Mouse (Mus musculus) heart, embryonic 14.5 days (tissue): ENCODE data around the gene Filip1l. TPM values are rescaled to one million over a fixed set of nuclear protein-coding genes. Genes with fewer than 3 reads are reported as not detected.
A peak's percentile ranks its signal among the peaks of the same experiment; 100 is the strongest.
"Not testable (repeated sequence)": the region's sequence is repeated elsewhere in the genome, so short reads cannot be mapped to it uniquely, and the experiment has no call there.

ENCODE experiments used
- ATAC-seq: fragments of 200-750 bp; cut with Nextera tagmentation; 2 replicates; pipeline ENCODE4 v1.8.0; 2017; ENCODE audit warnings: low read depth, moderate TSS enrichment; ENCODE audit not compliant: insufficient number of reproducible peaks, insufficient read depth, low FRiP score
- H3K27ac ChIP-seq, 2 experiments: fragments of 200-500 bp in 1 of 2; fragments of 300-500 bp in 1 of 2; sonication (generic) in 1 of 2; replicated peaks in 1 of 2; 2 replicates each; pipeline ENCODE4 v1.5.1; 2012 to 2014; ENCODE audit warnings: low read depth in 2 of 2, low read length in 2 of 2, control low read depth in 1 of 2, mild to moderate bottlenecking in 1 of 2, mixed read lengths in 1 of 2; ENCODE audit not compliant: control insufficient read depth in 1 of 2, insufficient read depth in 1 of 2
- H3K27me3 ChIP-seq: fragments of 300-500 bp; sonication (generic); 2 replicates; pipeline ENCODE4 v1.6.1; 2014; ENCODE audit warnings: mild to moderate bottlenecking, low read length, control low read depth; ENCODE audit not compliant: control insufficient read depth, insufficient read depth
- H3K36me3 ChIP-seq: fragments of 300-500 bp; sonication (generic); 2 replicates; pipeline ENCODE4 v1.6.1; 2014; ENCODE audit warnings: mild to moderate bottlenecking, control low read depth, low read length, mixed read lengths; ENCODE audit not compliant: control insufficient read depth, insufficient read depth
- H3K4me1 ChIP-seq, 2 experiments: fragments of 200-500 bp in 1 of 2; fragments of 300-500 bp in 1 of 2; sonication (generic) in 1 of 2; 2 replicates each; pipeline ENCODE4 v1.6.1; 2012 to 2014; ENCODE audit warnings: low read length in 2 of 2, control low read depth in 1 of 2, mixed read lengths in 1 of 2; ENCODE audit not compliant: control insufficient read depth in 2 of 2, insufficient read depth in 2 of 2
- H3K4me2 ChIP-seq: fragments of 300-500 bp; sonication (generic); 2 replicates; pipeline ENCODE4 v1.6.1; 2014; ENCODE audit warnings: mild to moderate bottlenecking, low read length
- H3K4me3 ChIP-seq, 2 experiments: fragments of 200-500 bp in 1 of 2; fragments of 300-500 bp in 1 of 2; sonication (generic) in 1 of 2; 2 replicates each; pipeline ENCODE4 v1.5.1; 2012 to 2014; ENCODE audit warnings: low read length in 2 of 2, mild to moderate bottlenecking in 2 of 2, control low read depth in 1 of 2, low read depth in 1 of 2, moderate library complexity in 1 of 2; ENCODE audit not compliant: control insufficient read depth in 1 of 2, insufficient read depth in 1 of 2
- H3K9ac ChIP-seq: fragments of 300-500 bp; sonication (generic); 2 replicates; pipeline ENCODE4 v1.6.1; 2014; ENCODE audit warnings: mild to moderate bottlenecking, low read length
- H3K9me3 ChIP-seq: fragments of 300-500 bp; sonication (generic); 2 replicates; pipeline ENCODE4 v1.6.1; 2016; ENCODE audit warnings: low read length, control low read depth; ENCODE audit not compliant: control insufficient read depth
- WGBS: fragments of 180-500 bp; shearing (Covaris S2); extraction: QIAGEN DNeasy Blood & Tissue Kit; methylation state at CpG from one replicate; pipeline ENCODE4 v1.1.7; 2014; 5-methylcytosine and 5-hydroxymethylcytosine counted together
- polyA plus RNA-seq: library from polyadenylated mRNA; unstranded; fragments of >200 nt; fragmentation: Nextera tagmentation; extraction: Ambion mirVana; gene quantifications from 2 replicates; pipeline ENCODE4 v1.2.1, GENCODE M21; 2014

Filip1l gene
- polyA plus RNA-seq, 1 experiment from 2014 or later: 27.7 TPM

- Histone ChIP-seq H3K4me2 (no peak overlapping the region), H3K27me3 (no peaks in the 10 kb centered on the region), H3K4me3 (no peak overlapping the region), H3K27ac (no peak overlapping the region), H3K36me3 (no peaks in the 10 kb centered on the region), H3K9ac (no peak overlapping the region), H3K9me3 (no peaks in the 10 kb centered on the region), H3K4me1 (peaks cover 2 to 20% of the 10 kb centered on the region in 2 experiments; a peak in 3 of 4 replicates)
- no peak for ATAC-seq
- WGBS: 83% methylated on average over 2 of the region's 2 CpGs
Measured at GRCm38 (mm10) chr16:57384274-57384673, 31.4 kb downstream of the Filip1l start.

- H3K4me1 ChIP-seq: peaks cover 12 to 17% of the 10 kb centered on the region in 2 experiments
- no peaks in the 10 kb centered on the region for H3K27me3 ChIP-seq
- H3K9ac ChIP-seq: no peak overlapping the region
- H3K4me3 ChIP-seq: no peak overlapping the region
- no peak for ATAC-seq
- no peak overlapping the region for H3K4me2 ChIP-seq
- H3K36me3 ChIP-seq: no peaks in the 10 kb centered on the region
- no peaks in the 10 kb centered on the region for H3K9me3 ChIP-seq
- H3K27ac ChIP-seq: peak overlapping the region; percentile 20 to 41; a peak in 3 of 4 replicates
- 59% methylated on average over 15 of the region's 15 CpGs for WGBS
Measured at GRCm38 (mm10) chr16:57389566-57390251, 36.8 kb downstream of the Filip1l start.

GRCm38 (mm10) chr16:57391171-57391570 lies 38.3 kb downstream of the Filip1l start:
- WGBS: 32% methylated on average over 23 of the region's 39 CpGs
- not testable (repeated sequence) for H3K4me2 ChIP-seq, H3K27me3 ChIP-seq, H3K9me3 ChIP-seq, H3K27ac ChIP-seq, H3K4me3 ChIP-seq, ATAC-seq, H3K36me3 ChIP-seq, H3K4me1 ChIP-seq, H3K9ac ChIP-seq

- no peaks in the 10 kb centered on the region for H3K27me3 ChIP-seq
- H3K4me3 ChIP-seq: no peak overlapping the region
- no peaks in the 10 kb centered on the region for H3K9me3 ChIP-seq
- ATAC-seq: no peak
- no peaks in the 10 kb centered on the region for H3K36me3 ChIP-seq
- H3K4me2 ChIP-seq: no peak overlapping the region
- H3K4me1 ChIP-seq: peaks cover 9 to 10% of the 10 kb centered on the region in 2 experiments
- 65% methylated on average over 2 of the region's 2 CpGs for WGBS
- H3K27ac ChIP-seq: no peak overlapping the region
- no peak overlapping the region for H3K9ac ChIP-seq
Measured at GRCm38 (mm10) chr16:57392461-57392860, 39.6 kb downstream of the Filip1l start.

- H3K27ac ChIP-seq: peak overlapping the region; percentile 72 to 77
- H3K36me3 ChIP-seq: no peaks in the 10 kb centered on the region
- peak overlapping the region; percentile 32 for H3K4me2 ChIP-seq
- H3K9ac ChIP-seq: no peak overlapping the region; the same call in 1 of the 2 replicates
- peaks cover 9 to 10% of the 10 kb centered on the region in 2 experiments for H3K4me1 ChIP-seq
- no peaks in the 10 kb centered on the region for H3K9me3 ChIP-seq
- no peak overlapping the region for H3K4me3 ChIP-seq
- no peak for ATAC-seq
- no peaks in the 10 kb centered on the region for H3K27me3 ChIP-seq
- WGBS: 36% methylated on average over 11 of the region's 11 CpGs
Measured at GRCm38 (mm10) chr16:57393161-57393560, 40.3 kb downstream of the Filip1l start.

GRCm38 (mm10) chr16:57396249-57396648 lies 43.4 kb downstream of the Filip1l start:
- Histone ChIP-seq H3K9me3 (no peaks in the 10 kb centered on the region), H3K36me3 (no peaks in the 10 kb centered on the region), H3K4me3 (no peak overlapping the region), H3K9ac (no peak overlapping the region), H3K27me3 (no peaks in the 10 kb centered on the region), H3K4me1 (peaks cover 0 to 4% of the 10 kb centered on the region in 2 experiments; a peak in 2 of 4 replicates), H3K4me2 (no peak overlapping the region), H3K27ac (no peak overlapping the region)
- WGBS: 82% methylated on average over 6 of the region's 6 CpGs
- ATAC-seq: no peak

- Histone ChIP-seq H3K4me1 (peaks cover 0 to 9% of the 10 kb centered on the region in 2 experiments; a peak in 3 of 4 replicates), H3K27me3 (no peaks in the 10 kb centered on the region), H3K9ac (no peak overlapping the region), H3K36me3 (no peaks in the 10 kb centered on the region), H3K9me3 (no peaks in the 10 kb centered on the region), H3K4me2 (no peak overlapping the region), H3K4me3 (no peak overlapping the region), H3K27ac (no peak overlapping the region)
- 86% methylated on average over 6 of the region's 6 CpGs for WGBS
- no peak for ATAC-seq
Measured at GRCm38 (mm10) chr16:57397845-57398244, 45.0 kb downstream of the Filip1l start.
